Mouse (Mus musculus) kidney, embryonic 16.5 days (tissue): Measurements from ENCODE around the gene Aox2. TPM values are rescaled to one million over a fixed set of nuclear protein-coding genes. Genes with fewer than 3 reads are reported as not detected.
"Not testable (repeated sequence)": the region's sequence is repeated elsewhere in the genome, so short reads cannot be mapped to it uniquely, and the experiment has no call there.

Experiments used
- ATAC-seq: fragments of 200-750 bp; cut with Nextera tagmentation; 2 replicates; pipeline ENCODE4 v1.8.0; 2017; ENCODE audit warnings: moderate TSS enrichment; ENCODE audit not compliant: low FRiP score, low TSS enrichment
- H3K27ac ChIP-seq: fragments of 300-500 bp; sonication (generic); 2 replicates; pipeline ENCODE4 v1.5.1; 2014; ENCODE audit warnings: low read length
- H3K27me3 ChIP-seq: fragments of 300-500 bp; sonication (generic); 2 replicates; pipeline ENCODE4 v1.6.1; 2014; ENCODE audit warnings: low read length, control low read depth, mixed read lengths; ENCODE audit not compliant: insufficient read depth
- H3K36me3 ChIP-seq: fragments of 300-500 bp; sonication (generic); 2 replicates; pipeline ENCODE4 v1.6.1; 2014; ENCODE audit warnings: low read length, control low read depth, mixed read lengths; ENCODE audit not compliant: insufficient read depth
- H3K4me1 ChIP-seq: fragments of 300-500 bp; sonication (generic); 2 replicates; pipeline ENCODE4 v1.6.1; 2014; ENCODE audit warnings: low read length, control low read depth, mixed read lengths; ENCODE audit not compliant: insufficient read depth
- H3K4me2 ChIP-seq: fragments of 300-500 bp; sonication (generic); replicated peaks from 2 replicates; pipeline ENCODE4 v1.6.1; 2014; ENCODE audit warnings: low read depth, low read length
- H3K4me3 ChIP-seq: fragments of 300-500 bp; sonication (generic); 2 replicates; pipeline ENCODE4 v1.5.1; 2014; ENCODE audit warnings: mild to moderate bottlenecking, low read length
- H3K9ac ChIP-seq: fragments of 300-500 bp; sonication (generic); replicated peaks from 2 replicates; pipeline ENCODE4 v1.6.1; 2014; ENCODE audit warnings: low read length
- H3K9me3 ChIP-seq: fragments of 300-500 bp; sonication (generic); 2 replicates; pipeline ENCODE4 v1.6.1; 2016; ENCODE audit warnings: low read length, control low read depth
- WGBS: fragments of 180-500 bp; shearing (Covaris S2); extraction: QIAGEN DNeasy Blood & Tissue Kit; methylation state at CpG from one replicate; pipeline ENCODE4 v1.1.7; 2014; 5-methylcytosine and 5-hydroxymethylcytosine counted together
- polyA plus RNA-seq: library from polyadenylated mRNA; unstranded; fragments of >200 nt; fragmentation: Nextera tagmentation; extraction: Ambion mirVana; gene quantifications from 2 replicates; pipeline ENCODE4 v1.2.1, GENCODE M21; 2015

Gene Aox2
- polyA plus RNA-seq, 1 experiment from 2014 or later, result 0.09 TPM

GRCm38 (mm10) chr1:58358958-58359901 is 81.1 kb downstream of the Aox2 start:
- H3K4me2 ChIP-seq, result no peak overlapping the region
- no peak overlapping the region for H3K9ac ChIP-seq
- no peaks in the 10 kb centered on the region for H3K36me3 ChIP-seq
- H3K9me3 ChIP-seq, result 0 out of 2 replicates have a peak, but pooled peaks cover under 1% of the 10 kb centered on the region
- no peak overlapping the region for H3K27ac ChIP-seq
- ATAC-seq, result no peak
- no peaks in the 10 kb centered on the region for H3K27me3 ChIP-seq
- no peaks in the 10 kb centered on the region for H3K4me1 ChIP-seq
- 74% methylated on average over 19 of the region's 19 CpGs for WGBS
- H3K4me3 ChIP-seq, result no peak overlapping the region

DNA sequence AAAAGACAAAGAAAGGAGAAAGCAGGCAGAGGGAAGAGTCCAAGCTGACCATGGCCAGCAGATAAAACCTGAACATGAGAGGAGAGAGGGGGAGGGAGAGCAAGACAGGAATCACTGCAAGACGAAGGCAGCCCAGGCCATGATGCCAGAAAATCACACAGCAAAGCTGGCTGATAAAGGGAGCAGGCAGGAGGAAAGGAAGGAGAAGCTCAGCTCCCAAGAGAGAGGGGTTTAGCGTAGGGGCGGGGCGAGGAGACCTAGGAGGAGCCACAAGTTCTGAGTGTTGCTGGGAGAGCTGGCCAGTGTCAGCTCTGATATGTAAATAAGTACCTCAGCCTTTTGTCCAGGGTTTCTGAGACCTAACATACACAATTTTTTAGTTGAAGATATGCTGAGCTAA is 84.2 kb downstream of the Aox2 start:
- no peak overlapping the region for H3K4me3 ChIP-seq
- H3K4me1 ChIP-seq, result no peaks in the 10 kb centered on the region
- H3K4me2 ChIP-seq, result no peak overlapping the region
- no peaks in the 10 kb centered on the region for H3K27me3 ChIP-seq
- H3K27ac ChIP-seq, result no peak overlapping the region
- ATAC-seq, result no peak
- no peak overlapping the region for H3K9ac ChIP-seq
- 74% methylated on average over 4 of the region's 4 CpGs for WGBS
- H3K9me3 ChIP-seq, result 0 out of 2 replicates have a peak, but pooled peaks cover 3% of the 10 kb centered on the region
- H3K36me3 ChIP-seq, result no peaks in the 10 kb centered on the region

DNA sequence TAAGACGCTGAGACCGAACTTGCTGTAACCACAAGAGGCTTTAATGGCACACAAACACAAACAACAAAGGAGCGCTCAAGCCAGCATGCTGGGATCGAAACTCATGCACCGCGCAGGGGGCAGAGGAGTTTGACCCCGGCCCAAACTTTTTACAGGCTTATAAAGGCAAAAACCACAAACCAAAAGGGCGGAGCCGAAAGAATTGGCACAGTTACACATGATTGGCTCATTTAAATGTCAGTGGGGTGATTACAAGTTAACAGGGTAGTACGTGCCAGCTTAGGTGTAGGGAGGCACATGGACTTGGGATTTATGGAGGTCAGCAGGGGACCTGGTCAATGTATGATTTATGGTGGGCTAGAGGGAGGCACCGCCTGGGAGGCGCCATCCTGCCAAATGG is 86.4 kb downstream of the Aox2 start:
- H3K9ac ChIP-seq, result no peak overlapping the region
- no peak overlapping the region for H3K27ac ChIP-seq
- H3K36me3 ChIP-seq, result no peaks in the 10 kb centered on the region
- no peak for ATAC-seq
- no peaks in the 10 kb centered on the region for H3K4me1 ChIP-seq
- H3K9me3 ChIP-seq, result 0 out of 2 replicates have a peak, but pooled peaks cover 3% of the 10 kb centered on the region
- H3K4me3 ChIP-seq, result no peak overlapping the region
- no peak overlapping the region for H3K4me2 ChIP-seq
- WGBS, result 72% methylated on average over 12 of the region's 12 CpGs
- no peaks in the 10 kb centered on the region for H3K27me3 ChIP-seq

DNA sequence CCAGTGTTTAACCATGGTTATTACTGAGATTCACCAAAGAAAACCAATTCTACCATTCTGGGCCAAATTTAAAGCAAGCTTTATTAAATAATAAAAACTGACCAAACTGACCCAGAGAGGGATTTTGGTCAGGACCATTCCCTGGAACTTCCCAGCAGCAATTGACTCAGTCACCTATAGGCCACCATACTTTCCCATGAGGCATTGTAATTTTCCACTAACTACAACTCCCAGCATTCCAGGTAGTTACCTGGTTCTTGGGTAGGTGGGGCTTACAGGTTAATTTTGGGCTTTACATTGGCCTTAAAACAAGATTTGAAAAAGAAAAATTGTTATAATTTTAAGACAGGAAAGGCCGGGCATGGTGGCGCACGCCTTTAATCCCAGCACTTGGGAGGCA is 87.7 kb downstream of the Aox2 start:
- Histone ChIP-seq H3K27ac (no peak overlapping the region), H3K27me3 (no peaks in the 10 kb centered on the region), H3K36me3 (no peaks in the 10 kb centered on the region), H3K9ac (no peak overlapping the region), H3K4me1 (no peaks in the 10 kb centered on the region), H3K4me3 (no peak overlapping the region), H3K9me3 (0 out of 2 replicates have a peak, but pooled peaks cover 3% of the 10 kb centered on the region), H3K4me2 (no peak overlapping the region)
- ATAC-seq, result no peak
- WGBS, result 96% methylated on average over 3 of the region's 3 CpGs

- no peaks in the 10 kb centered on the region for H3K4me1 ChIP-seq
- no peaks in the 10 kb centered on the region for H3K27me3 ChIP-seq
- H3K4me2 ChIP-seq, result no peak overlapping the region
- no peaks in the 10 kb centered on the region for H3K36me3 ChIP-seq
- H3K27ac ChIP-seq, result no peak overlapping the region
- WGBS, result 69% methylated on average over 12 of the region's 12 CpGs
- no peak for ATAC-seq
- H3K9me3 ChIP-seq, result 0 out of 2 replicates have a peak, but pooled peaks cover 3% of the 10 kb centered on the region
- H3K4me3 ChIP-seq, result no peak overlapping the region
- no peak overlapping the region for H3K9ac ChIP-seq
Measured at GRCm38 (mm10) chr1:58366737-58367471, 88.8 kb downstream of the Aox2 start.

DNA sequence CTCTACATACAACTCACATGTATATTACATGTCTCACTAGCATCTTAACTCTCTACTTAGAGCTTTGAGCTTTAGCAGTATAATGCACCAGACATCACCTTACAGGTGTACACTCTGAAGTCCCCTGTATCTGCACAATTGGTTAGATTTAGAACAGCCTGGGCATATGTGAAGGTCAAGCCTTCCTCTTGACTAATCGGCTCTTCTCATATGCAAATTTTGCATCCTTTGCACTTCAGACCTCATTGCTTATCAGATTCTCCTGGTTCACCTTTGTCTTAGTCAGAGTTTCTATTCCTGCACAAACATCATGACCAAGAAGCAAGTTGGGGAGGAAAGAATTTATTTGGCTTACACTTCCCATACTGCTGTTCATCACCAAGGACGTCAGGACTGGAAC is 91.6 kb downstream of the Aox2 start:
- Histone ChIP-seq H3K9me3 (no peaks in the 10 kb centered on the region), H3K9ac (no peak overlapping the region), H3K4me2 (no peak overlapping the region), H3K27me3 (no peaks in the 10 kb centered on the region), H3K4me1 (no peaks in the 10 kb centered on the region), H3K4me3 (no peak overlapping the region), H3K36me3 (no peaks in the 10 kb centered on the region), H3K27ac (no peak overlapping the region)
- ATAC-seq, result no peak
- 69% methylated on average over 2 of the region's 2 CpGs for WGBS

- H3K4me3 ChIP-seq, ATAC-seq, H3K9ac ChIP-seq, H3K27ac ChIP-seq, H3K4me2 ChIP-seq, H3K4me1 ChIP-seq, H3K9me3 ChIP-seq, H3K36me3 ChIP-seq, H3K27me3 ChIP-seq: not testable (repeated sequence)
- WGBS, result 76% methylated on average over 2 of the region's 2 CpGs
Measured at GRCm38 (mm10) chr1:58374266-58374665, 96.1 kb downstream of the Aox2 start.

DNA sequence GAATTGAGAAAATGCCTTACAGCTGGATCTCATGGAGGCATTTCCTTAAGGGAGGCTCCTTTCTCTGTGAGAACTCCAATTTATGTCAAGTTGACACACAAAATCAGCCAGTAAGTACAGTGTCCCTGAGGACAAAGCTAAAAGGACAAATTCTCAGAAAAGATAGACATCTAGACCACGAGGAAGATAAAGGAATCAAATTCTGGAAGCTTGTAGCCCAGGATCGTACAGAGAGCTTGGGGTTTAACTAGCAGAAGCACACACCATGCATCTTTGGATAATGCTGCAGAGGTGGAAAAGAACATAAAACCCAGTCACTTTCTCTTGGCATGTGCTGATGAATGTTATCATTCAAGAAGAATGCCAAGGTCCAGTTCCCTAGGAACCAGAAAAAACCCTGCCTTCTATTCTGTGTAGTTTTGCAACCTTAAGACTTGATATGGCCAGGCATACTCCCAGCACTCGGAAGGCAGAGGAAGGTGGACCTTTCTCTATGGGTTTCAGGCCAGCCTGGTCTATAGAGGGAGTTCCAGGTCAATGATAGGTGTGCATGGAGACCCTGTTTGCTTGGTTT is 97.5 kb downstream of the Aox2 start:
- no peaks in the 10 kb centered on the region for H3K27me3 ChIP-seq
- WGBS, result 79% methylated on average over 3 of the region's 3 CpGs
- ATAC-seq, result no peak
- no peak overlapping the region for H3K9ac ChIP-seq
- no peak overlapping the region for H3K27ac ChIP-seq
- no peak overlapping the region for H3K4me3 ChIP-seq
- H3K36me3 ChIP-seq, result no peaks in the 10 kb centered on the region
- no peak overlapping the region for H3K4me2 ChIP-seq
- H3K4me1 ChIP-seq, result no peaks in the 10 kb centered on the region
- H3K9me3 ChIP-seq, result no peaks in the 10 kb centered on the region

GRCm38 (mm10) chr1:58382586-58383281 is 104.6 kb downstream of the Aox2 start:
- Histone ChIP-seq H3K4me2 (no peak overlapping the region), H3K9ac (no peak overlapping the region), H3K36me3 (no peaks in the 10 kb centered on the region), H3K27ac (no peak overlapping the region), H3K27me3 (no peaks in the 10 kb centered on the region), H3K4me1 (no peaks in the 10 kb centered on the region), H3K4me3 (no peak overlapping the region), H3K9me3 (no peaks in the 10 kb centered on the region)
- no peak for ATAC-seq
- 70% methylated on average over 5 of the region's 5 CpGs for WGBS
